Mouse (Mus musculus) CH12.LX (cell line): ENCODE measurements around the gene Olfr721-ps1. TPM values are rescaled to one million over a fixed set of nuclear protein-coding genes. Genes with fewer than 3 reads are reported as not detected.
A peak's percentile ranks its signal among the peaks of the same experiment; 100 is the strongest.

Experiments
- DNase-seq: peaks from one replicate; pipeline ENCODE4 v3.0.0-alpha.2; 2013; ENCODE audit errors: extremely low read depth
- H3K27ac ChIP-seq: 2 replicates; pipeline ENCODE4 v1.5.1; 2012; ENCODE audit warnings: low read depth, mild to moderate bottlenecking, control low read depth, moderate library complexity; ENCODE audit not compliant: insufficient read depth
- H3K27me3 ChIP-seq: replicated peaks from 2 replicates; pipeline ENCODE3; 2012; ENCODE audit warnings: inconsistent platforms
- H3K36me3 ChIP-seq, 2 experiments: replicated peaks in 1 of 2; 2 replicates each; pipeline versions ENCODE3 to v1.6.1; 2012; ENCODE audit warnings: inconsistent platforms in 1 of 2, low read length in 1 of 2, mild to moderate bottlenecking in 1 of 2, mixed read lengths in 1 of 2, moderate library complexity in 1 of 2; ENCODE audit not compliant: control insufficient read depth in 1 of 2, insufficient read depth in 1 of 2
- H3K4me1 ChIP-seq, 2 experiments: 2 replicates each; pipeline ENCODE4 v1.6.1; 2012; ENCODE audit warnings: inconsistent platforms in 1 of 2, moderate library complexity in 1 of 2; ENCODE audit not compliant: insufficient read depth in 2 of 2, control insufficient read depth in 1 of 2
- H3K4me2 ChIP-seq: 2 replicates; pipeline ENCODE4 v1.6.1; 2012; ENCODE audit warnings: low read depth, mild to moderate bottlenecking, control low read depth; ENCODE audit not compliant: poor library complexity, insufficient read depth, severe bottlenecking
- H3K4me3 ChIP-seq, 3 experiments: fragments of 150-350 bp in 1 of 3; sonication (generic) in 1 of 3; replicated peaks in 1 of 3; 2 replicates each; pipeline versions ENCODE3 to v1.5.1; 2011 to 2012; ENCODE audit warnings: low read depth in 2 of 3, low read length in 2 of 3, mild to moderate bottlenecking in 2 of 3, moderate library complexity in 2 of 3, control low read depth in 1 of 3, improper control_type of control experiment in 1 of 3, inconsistent platforms in 1 of 3, mixed read lengths in 1 of 3; ENCODE audit not compliant: poor library complexity in 1 of 3
- H3K79me2 ChIP-seq: replicated peaks from 2 replicates; pipeline ENCODE4 v1.6.1; 2012; ENCODE audit warnings: mild to moderate bottlenecking, moderate library complexity; ENCODE audit not compliant: control insufficient read depth, poor library complexity, insufficient read depth, severe bottlenecking; ENCODE audit errors: extremely low read depth
- H3K9ac ChIP-seq: 2 replicates; pipeline ENCODE4 v1.6.1; 2012; ENCODE audit warnings: low read depth, mild to moderate bottlenecking, control low read depth, moderate library complexity; ENCODE audit not compliant: insufficient read depth
- H3K9me3 ChIP-seq: replicated peaks from 2 replicates; pipeline ENCODE3; 2012; ENCODE audit warnings: low read length, inconsistent platforms, mixed read lengths
- CHD1 ChIP-seq: IDR thresholded peaks from 2 replicates; pipeline ENCODE4 v1.6.1; 2012; ENCODE audit warnings: low read depth, low read length, improper control_type of control experiment, inconsistent platforms
- ELF1 ChIP-seq: IDR thresholded peaks from 2 replicates; pipeline ENCODE4 v1.6.1; 2014; ENCODE audit warnings: low read depth, mild to moderate bottlenecking, inconsistent platforms, low read length, improper control_type of control experiment
- EP300 ChIP-seq: IDR thresholded peaks from 2 replicates; pipeline ENCODE4 v1.6.1; 2011; ENCODE audit warnings: low read length, improper control_type of control experiment
- ETS1 ChIP-seq: conservative IDR thresholded peaks from 2 replicates; pipeline ENCODE4 v1.6.1; 2012; ENCODE audit warnings: low read depth, mild to moderate bottlenecking, inconsistent platforms, low read length, improper control_type of control experiment, moderate library complexity
- HCFC1 ChIP-seq: IDR thresholded peaks from 2 replicates; pipeline ENCODE4 v1.6.1; 2012; ENCODE audit warnings: low read depth, mild to moderate bottlenecking, inconsistent platforms, low read length, improper control_type of control experiment
- IRF4 ChIP-seq: IDR thresholded peaks from 2 replicates; pipeline ENCODE4 v1.6.1; 2014; ENCODE audit warnings: low read depth, mild to moderate bottlenecking, inconsistent platforms, low read length, improper control_type of control experiment
- MAX ChIP-seq: IDR thresholded peaks from 2 replicates; pipeline ENCODE4 v1.6.1; 2011; ENCODE audit warnings: low read length, improper control_type of control experiment
- MAZ ChIP-seq: IDR thresholded peaks from 2 replicates; pipeline ENCODE4 v1.6.1; 2012; ENCODE audit warnings: low read depth, mild to moderate bottlenecking, inconsistent platforms, low read length, improper control_type of control experiment, moderate library complexity
- MEF2A ChIP-seq: IDR thresholded peaks from 2 replicates; pipeline ENCODE4 v1.6.1; 2014; ENCODE audit warnings: low read depth, mild to moderate bottlenecking, inconsistent platforms, low read length, improper control_type of control experiment, borderline replicate concordance
- MXI1 ChIP-seq: IDR thresholded peaks from 2 replicates; pipeline ENCODE4 v1.6.1; 2011; ENCODE audit warnings: mild to moderate bottlenecking, low read depth, low read length, improper control_type of control experiment
- MYC ChIP-seq: IDR thresholded peaks from 2 replicates; pipeline ENCODE4 v1.6.1; 2011; ENCODE audit warnings: low read depth, mild to moderate bottlenecking, improper control_type of control experiment, low read length
- NRF1 ChIP-seq: IDR thresholded peaks from 2 replicates; pipeline ENCODE4 v1.6.1; 2014; ENCODE audit warnings: low read depth, mild to moderate bottlenecking, inconsistent platforms, low read length, improper control_type of control experiment, moderate library complexity
- PAX5 ChIP-seq: IDR thresholded peaks from 2 replicates; pipeline ENCODE4 v1.6.1; 2012; ENCODE audit warnings: low read length, inconsistent platforms, mixed read lengths
- POLR2A ChIP-seq: IDR thresholded peaks from 2 replicates; pipeline ENCODE4 v1.6.1; 2011; ENCODE audit warnings: low read depth, mild to moderate bottlenecking, improper control_type of control experiment, low read length
- POLR2AphosphoS2 ChIP-seq: IDR thresholded peaks from 2 replicates; pipeline ENCODE4 v1.6.1; 2011; ENCODE audit warnings: low read depth, low read length, improper control_type of control experiment
- RCOR1 ChIP-seq: conservative IDR thresholded peaks from 2 replicates; pipeline ENCODE4 v1.6.1; 2012; ENCODE audit warnings: low read depth, mild to moderate bottlenecking, inconsistent platforms, low read length, improper control_type of control experiment
- TBP ChIP-seq: conservative IDR thresholded peaks from 2 replicates; pipeline ENCODE4 v1.6.1; 2011; ENCODE audit warnings: low read depth, low read length, improper control_type of control experiment
- TCF12 ChIP-seq: IDR thresholded peaks from 2 replicates; pipeline ENCODE4 v1.6.1; 2014; ENCODE audit warnings: low read depth, mild to moderate bottlenecking, inconsistent platforms, low read length, improper control_type of control experiment
- USF1 ChIP-seq: IDR thresholded peaks from 2 replicates; pipeline ENCODE4 v1.6.1; 2014; ENCODE audit warnings: low read depth, mild to moderate bottlenecking, inconsistent platforms, low read length, improper control_type of control experiment
- ZC3H11A ChIP-seq: IDR thresholded peaks from 2 replicates; pipeline ENCODE4 v1.6.1; 2012; ENCODE audit warnings: low read depth, mild to moderate bottlenecking, inconsistent platforms, low read length, improper control_type of control experiment
- ZKSCAN1 ChIP-seq: IDR thresholded peaks from 2 replicates; pipeline ENCODE4 v1.6.1; 2012; ENCODE audit warnings: low read depth, inconsistent platforms, low read length, improper control_type of control experiment, borderline replicate concordance
- ZMIZ1 ChIP-seq: IDR thresholded peaks from 2 replicates; pipeline ENCODE4 v1.6.1; 2012; ENCODE audit warnings: low read depth, mild to moderate bottlenecking, inconsistent platforms, low read length, improper control_type of control experiment
- ZNF384 ChIP-seq: IDR thresholded peaks from 2 replicates; pipeline ENCODE4 v1.6.1; 2012; ENCODE audit warnings: low read depth, low read length, improper control_type of control experiment, inconsistent platforms
- dilution Hi-C: fragments of 300-500 bp; cut with MboI; formaldehyde crosslinking; loops from 2 replicates; pipeline ENCODE4 v1.14.3; 2020; ENCODE audit warnings: low sequenced_read_pairs; ENCODE audit not compliant: extremely low pct_unique_long_range_greater_than_20kb, extremely low pct_ligation_motif_present
- in situ Hi-C: fragments of 300-500 bp; cut with MboI; formaldehyde crosslinking; loops from 3 replicates; pipeline ENCODE4 v1.14.3; 2019; ENCODE audit warnings: low sequenced_read_pairs, low pct_ligation_motif_present, low pct_unique_long_range_greater_than_20kb, mixed read lengths
- polyA plus RNA-seq: library from polyadenylated mRNA; unstranded; fragments of >175 nt; gene quantifications from 2 replicates; pipeline ENCODE4 v1.2.1, GENCODE M21; 2012; ENCODE audit warnings: low read depth; ENCODE audit not compliant: insufficient read length
- total RNA-seq, 2 experiments: library from RNA; depleted of rRNA; stranded (reverse); fragments of 300-350 nt in 1 of 2; fragments of >200 nt in 1 of 2; gene quantifications; 2 replicates each; pipeline ENCODE4 v1.2.3; 2012 to 2014

Gene Olfr721-ps1
- total and polyA plus RNA-seq, 3 experiments: not detected

- no peak overlapping the region for H3K4me3 ChIP-seq
- in situ Hi-C loops (no loop called here), dilution Hi-C loops (no loop called here)
- TF ChIP-seq ZKSCAN1: no peak
- no peak for TF ChIP-seq MEF2A
- no peak for TF ChIP-seq TCF12
- TF ChIP-seq POLR2A: no peak
- no peak for TF ChIP-seq TBP
- no peak for TF ChIP-seq NRF1
- no peak for TF ChIP-seq ZMIZ1
- no peak for TF ChIP-seq MXI1
- no peak for TF ChIP-seq ZC3H11A
- TF ChIP-seq MAZ: no peak
- no peak for TF ChIP-seq ETS1
- no peak for TF ChIP-seq ELF1
- TF ChIP-seq MAX: no peak
- TF ChIP-seq MYC: no peak
- no peak for TF ChIP-seq IRF4
- no peak for TF ChIP-seq USF1
- H3K9me3 ChIP-seq: peaks cover 55% of the 10 kb centered on the region
- H3K4me2 ChIP-seq: no peak overlapping the region
- H3K4me1 ChIP-seq: no peaks in the 10 kb centered on the region
- no peak overlapping the region for H3K27ac ChIP-seq
- no peaks in the 10 kb centered on the region for H3K79me2 ChIP-seq
- peaks cover 0 to 7% of the 10 kb centered on the region in 2 experiments for H3K36me3 ChIP-seq
- H3K9ac ChIP-seq: no peak overlapping the region
- peak; percentile 15 for DNase-seq
- no peaks in the 10 kb centered on the region for H3K27me3 ChIP-seq
Measured at GRCm38 (mm10) chr14:14354511-14355359, 46.4 kb upstream of the Olfr721-ps1 start.

- Histone ChIP-seq H3K9me3 (peaks cover 49% of the 10 kb centered on the region), H3K4me3 (no peak overlapping the region), H3K36me3 (peaks cover 0 to 2% of the 10 kb centered on the region in 2 experiments), H3K27ac (no peak overlapping the region), H3K9ac (no peak overlapping the region), H3K27me3 (no peaks in the 10 kb centered on the region), H3K79me2 (no peaks in the 10 kb centered on the region), H3K4me2 (no peak overlapping the region), H3K4me1 (no peaks in the 10 kb centered on the region)
- dilution Hi-C loops (no loop called here), in situ Hi-C loops (no loop called here)
- no peak for DNase-seq
- TF ChIP-seq ZKSCAN1: no peak
- no peak for TF ChIP-seq PAX5
- TF ChIP-seq HCFC1: no peak
- TF ChIP-seq NRF1: no peak
- TF ChIP-seq CHD1: no peak
- TF ChIP-seq ETS1: no peak
- TF ChIP-seq RCOR1: no peak
- TF ChIP-seq MAX: no peak
- TF ChIP-seq MAZ: no peak
- no peak for TF ChIP-seq EP300
- TF ChIP-seq POLR2AphosphoS2: no peak
- no peak for TF ChIP-seq IRF4
- TF ChIP-seq ZNF384: no peak
Measured at GRCm38 (mm10) chr14:14355360-14355646, 45.8 kb upstream of the Olfr721-ps1 start.
